Mouse (Mus musculus) hindbrain, embryonic 15.5 days (tissue): ENCODE data around the gene Bfsp2. TPM values are rescaled to one million over a fixed set of nuclear protein-coding genes. Genes with fewer than 3 reads are reported as not detected.

Experiments
- ATAC-seq: fragments of 200-750 bp; cut with Nextera tagmentation; 2 replicates; pipeline ENCODE4 v1.8.0; 2017; ENCODE audit warnings: low read depth, moderate number of reproducible peaks, moderate TSS enrichment; ENCODE audit not compliant: low FRiP score
- H3K27ac ChIP-seq: fragments of 300-500 bp; sonication (generic); replicated peaks from 2 replicates; pipeline ENCODE4 v1.5.1; 2015; ENCODE audit warnings: mild to moderate bottlenecking, inconsistent platforms
- H3K27me3 ChIP-seq: fragments of 300-500 bp; sonication (generic); 2 replicates; pipeline ENCODE4 v1.6.1; 2015; ENCODE audit warnings: control low read depth, inconsistent platforms
- H3K36me3 ChIP-seq: fragments of 300-500 bp; sonication (generic); 2 replicates; pipeline ENCODE4 v1.6.1; 2015; ENCODE audit warnings: control low read depth, inconsistent platforms
- H3K4me1 ChIP-seq: fragments of 300-500 bp; sonication (generic); replicated peaks from 2 replicates; pipeline ENCODE4 v1.6.1; 2015; ENCODE audit warnings: control low read depth, inconsistent platforms
- H3K4me2 ChIP-seq: fragments of 300-500 bp; sonication (generic); 2 replicates; pipeline ENCODE4 v1.6.1; 2015; ENCODE audit warnings: moderate library complexity, mild to moderate bottlenecking, inconsistent platforms
- H3K4me3 ChIP-seq: fragments of 300-500 bp; sonication (generic); 2 replicates; pipeline ENCODE4 v1.5.1; 2015; ENCODE audit warnings: mild to moderate bottlenecking, inconsistent platforms
- H3K9ac ChIP-seq: fragments of 300-500 bp; sonication (generic); 2 replicates; pipeline ENCODE4 v1.6.1; 2015; ENCODE audit warnings: inconsistent platforms
- H3K9me3 ChIP-seq: fragments of 300-500 bp; sonication (generic); 2 replicates; pipeline ENCODE4 v1.6.1; 2016; ENCODE audit warnings: control low read depth, inconsistent platforms
- WGBS: fragments of 180-500 bp; shearing (Covaris S2); methylation state at CpG from one replicate; pipeline ENCODE4 v1.1.7; 2015; 5-methylcytosine and 5-hydroxymethylcytosine counted together
- polyA plus RNA-seq: library from polyadenylated mRNA; unstranded; fragments of >200 nt; fragmentation: Nextera tagmentation; extraction: Ambion mirVana; gene quantifications from 2 replicates; pipeline ENCODE4 v1.2.1, GENCODE M21; 2015

Gene Bfsp2
- polyA plus RNA-seq, 1 experiment from 2014 or later: 6.2 TPM

GRCm38 (mm10) chr9:103376346-103377320 is 103.6 kb downstream of the Bfsp2 start:
- Histone ChIP-seq H3K9ac (no peak overlapping the region), H3K36me3 (no peaks in the 10 kb centered on the region), H3K4me1 (0 out of 2 replicates have a peak, but pooled peaks cover 7% of the 10 kb centered on the region), H3K27ac (no peak overlapping the region), H3K4me3 (no peak overlapping the region), H3K4me2 (no peak overlapping the region), H3K27me3 (no peaks in the 10 kb centered on the region), H3K9me3 (no peaks in the 10 kb centered on the region)
- ATAC-seq: no peak
- WGBS: 85% methylated on average over 7 of the region's 7 CpGs

Other genes with a start within 250 kb of the Bfsp2 start
- 40.4 and 41.3 TPM in 2 replicates for gene Trf, start 250.0 kb downstream of the Bfsp2 start, polyA plus RNA-seq
- 1.1 and 1.3 TPM in 2 replicates for gene 1300017J02Rik, start 175.3 kb downstream of the Bfsp2 start, polyA plus RNA-seq
- gene Topbp1, start 175.2 kb downstream of the Bfsp2 start, polyA plus RNA-seq: 19.7 and 20.9 TPM in 2 replicates
- 85.6 and 85.9 TPM in 2 replicates for gene Cdv3, start 114.6 kb downstream of the Bfsp2 start, polyA plus RNA-seq